Mouse (Mus musculus): ENCODE results near the gene Ybx2.

- TF ChIP-seq POLR2A (IDR thresholded peaks at IDR 0.05; ENCODE audit: borderline replicate concordance, control insufficient read depth, low read depth, low read length) (no peak), CTCF (IDR thresholded peaks at IDR 0.05; ENCODE audit: control insufficient read depth, insufficient read depth, low read length) (no peak)
Observed at GRCm38 (mm10) chr11:69917379-69917948, 18.1 kb upstream of the Ybx2 start.
